Mouse (Mus musculus) MEL (cell line): ENCODE results near the gene H2afj.

ENCODE experiments used
- CTCF ChIP-seq, 3 experiments: IDR thresholded peaks in 2 of 3; conservative IDR thresholded peaks in 1 of 3; 2 replicates each; pipeline ENCODE4 v1.5.1; 2011 to 2012; ENCODE audit warnings: low read length in 3 of 3, low read depth in 2 of 3, mild to moderate bottlenecking in 2 of 3, improper control_type of control experiment in 1 of 3, inconsistent platforms in 1 of 3, mixed read lengths in 1 of 3, moderate library complexity in 1 of 3; ENCODE audit not compliant: control insufficient read depth in 1 of 3, insufficient read depth in 1 of 3, poor library complexity in 1 of 3, severe bottlenecking in 1 of 3
- ELF1 ChIP-seq: IDR thresholded peaks from 2 replicates; pipeline ENCODE4 v1.6.1; 2014; ENCODE audit warnings: low read depth, mild to moderate bottlenecking, inconsistent platforms, low read length, improper control_type of control experiment, moderate library complexity
- EP300 ChIP-seq, 2 experiments: IDR thresholded peaks; 2 replicates each; pipeline ENCODE4 v1.6.1; 2011; ENCODE audit warnings: improper control_type of control experiment in 2 of 2, low read length in 2 of 2, low read depth in 1 of 2, mild to moderate bottlenecking in 1 of 2
- HCFC1 ChIP-seq: IDR thresholded peaks from 2 replicates; pipeline ENCODE4 v1.6.1; 2012; ENCODE audit warnings: low read depth, mild to moderate bottlenecking, inconsistent platforms, low read length, improper control_type of control experiment, moderate library complexity
- MAX ChIP-seq: IDR thresholded peaks from 2 replicates; pipeline ENCODE4 v1.6.1; 2011; ENCODE audit warnings: low read length, improper control_type of control experiment
- MEF2A ChIP-seq: IDR thresholded peaks from 2 replicates; pipeline ENCODE4 v1.6.1; 2014; ENCODE audit warnings: low read depth, mild to moderate bottlenecking, inconsistent platforms, low read length, improper control_type of control experiment; ENCODE audit not compliant: poor library complexity, insufficient replicate concordance, severe bottlenecking; ENCODE audit errors: extremely low read depth
- MXI1 ChIP-seq: IDR thresholded peaks from 2 replicates; pipeline ENCODE4 v1.6.1; 2011; ENCODE audit warnings: mild to moderate bottlenecking, low read depth, low read length, improper control_type of control experiment
- MYB ChIP-seq: IDR thresholded peaks from 2 replicates; pipeline ENCODE4 v1.6.1; 2011; ENCODE audit warnings: mild to moderate bottlenecking, low read depth, low read length, improper control_type of control experiment
- RCOR1 ChIP-seq: IDR thresholded peaks from 2 replicates; pipeline ENCODE4 v1.6.1; 2012; ENCODE audit warnings: low read depth, mild to moderate bottlenecking, inconsistent platforms, low read length, improper control_type of control experiment
- SIN3A ChIP-seq: IDR thresholded peaks from 2 replicates; pipeline ENCODE4 v1.6.1; 2012; ENCODE audit warnings: low read length, improper control_type of control experiment, inconsistent platforms
- SMC3 ChIP-seq: IDR thresholded peaks from 2 replicates; pipeline ENCODE4 v1.6.1; 2011; ENCODE audit warnings: low read depth, low read length, improper control_type of control experiment
- TBP ChIP-seq: IDR thresholded peaks from 2 replicates; pipeline ENCODE4 v1.8.0; 2011; ENCODE audit warnings: low read depth, low read length, improper control_type of control experiment
- TCF12 ChIP-seq: IDR thresholded peaks from 2 replicates; pipeline ENCODE4 v1.6.1; 2014; ENCODE audit warnings: low read depth, mild to moderate bottlenecking, inconsistent platforms, low read length, improper control_type of control experiment, moderate library complexity
- ZKSCAN1 ChIP-seq: IDR thresholded peaks from 2 replicates; pipeline ENCODE4 v1.6.1; 2012; ENCODE audit warnings: low read depth, mild to moderate bottlenecking, inconsistent platforms, low read length, improper control_type of control experiment, moderate library complexity

GRCm38 (mm10) chr6:136808631-136809046 is 595 bp downstream of the H2afj start:
- TF ChIP-seq CTCF (IDR thresholded peaks at IDR 0.05 in 2 of 3, conservative IDR thresholded peaks at IDR 0.05 in 1 of 3; ENCODE audit: control insufficient read depth in 1 of 3, insufficient read depth in 1 of 3, low read depth in 2 of 3, low read length in 3 of 3, poor library complexity in 1 of 3, severe bottlenecking in 1 of 3) = no peak
- TF ChIP-seq TCF12 = no peak
- TF ChIP-seq ELF1 = no peak
- no peak for TF ChIP-seq ZKSCAN1
- TF ChIP-seq MAX = no peak
- no peak for TF ChIP-seq MXI1
- TF ChIP-seq SIN3A = no peak
- no peak for TF ChIP-seq HCFC1
- no peak; the same call in 1 of the 2 replicates for TF ChIP-seq TBP
- TF ChIP-seq EP300 (IDR thresholded peaks at IDR 0.05; ENCODE audit: low read depth in 1 of 2, low read length in 2 of 2) = no peak
- no peak for TF ChIP-seq RCOR1
- TF ChIP-seq SMC3 = no peak
- no peak for TF ChIP-seq MYB
- no peak for TF ChIP-seq MEF2A
